ENCODE assay signal across 13 mouse cellular contexts in the genomic region with DNA sequence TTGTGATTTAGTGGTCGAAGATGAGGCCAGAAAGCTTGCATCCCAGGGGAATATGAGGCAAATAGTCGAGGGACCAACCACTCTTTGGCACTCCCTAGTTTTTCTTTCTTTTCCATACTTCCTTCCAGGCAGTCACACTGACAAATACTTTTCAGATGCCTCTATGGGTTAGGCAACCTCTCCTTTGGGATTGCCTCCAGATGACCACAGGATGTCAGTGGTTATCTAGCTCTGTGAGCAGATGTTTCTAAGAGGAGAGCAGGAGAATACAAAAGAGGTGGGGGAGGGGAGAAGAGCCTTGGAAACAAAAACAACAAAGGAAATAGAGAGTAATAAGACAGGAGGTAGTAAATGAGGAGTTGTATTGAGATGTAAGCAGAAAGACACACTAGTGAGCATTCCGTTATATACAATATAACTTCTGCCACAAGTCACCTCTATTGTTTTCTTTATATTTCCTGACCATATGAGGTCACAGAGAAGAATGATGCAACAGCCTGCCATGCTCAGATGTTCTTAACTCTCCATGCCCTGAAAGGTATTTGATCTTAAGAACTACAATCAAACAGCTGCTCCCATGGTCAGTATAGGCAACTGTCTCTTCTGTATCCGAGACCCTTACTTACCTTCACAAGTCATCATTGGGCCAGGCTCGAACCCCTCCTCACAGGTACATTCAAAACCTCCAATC.
DNase-seq lines count a peak whose midpoint lies in the region; ATAC-seq lines count a peak whose summit lies in the region.
"Had no signal": no experiment of that assay in that cellular context is flagged by ENCODE, and none has a peak within 500 bp of the region (broad histone marks: within the 10 kb centered on the region; RNA-seq: fewer than 3 reads in every experiment).

No protein-coding gene starts in this region.

- peak overlapping the region; percentile 45; the same call in 1 of the 2 replicates for H3K27ac ChIP-seq in kidney, embryonic 15.5 days
- H3K27ac ChIP-seq: liver, embryonic 13.5 days had no signal

- DNase-seq in embryo, embryonic 10.5 days (ENCODE audit: low spot score), result peak; percentile 48
- DNase-seq in embryo, embryonic 10 days (ENCODE audit: low spot score), result no peak
- no peak for DNase-seq in kidney, adult 9 months
- DNase-seq in 416B (ENCODE audit: low read depth), result peak; percentile 61
- no peak for DNase-seq in cerebellum, postnatal 36 days
- no peak for DNase-seq in gastrocnemius, postnatal 14 days
- DNase-seq: cerebellum, adult 9-10 months; layer of hippocampus, adult 9-11 months; liver, embryonic 13.5 days; spleen, adult 18-20 months had no signal

- no peak for ATAC-seq in kidney, embryonic 15.5 days (replicated peaks; ENCODE audit: low FRiP score)
- ATAC-seq in granulocyte monocyte progenitor cell, adult 5-6 weeks (replicated peaks; ENCODE audit: poor library complexity, severe bottlenecking), result peak; percentile 38; the same call in 1 of the 2 replicates

- no peaks in the 10 kb centered on the region for H3K27me3 ChIP-seq in kidney, embryonic 15.5 days
- H3K27me3 ChIP-seq: embryonic facial prominence, embryonic 12.5 days; liver, embryonic 13.5 days had no signal

- peaks cover 39% of the 10 kb centered on the region for H3K36me3 ChIP-seq in kidney, embryonic 15.5 days
- H3K36me3 ChIP-seq: liver, embryonic 13.5 days had no signal

- no peak overlapping the region for H3K4me3 ChIP-seq in kidney, embryonic 15.5 days (replicated peaks)
- H3K4me3 ChIP-seq: embryonic facial prominence, embryonic 12.5 days; liver, embryonic 13.5 days had no signal

- H3K4me1 ChIP-seq in kidney, embryonic 15.5 days, result peaks cover 7% of the 10 kb centered on the region
- H3K4me1 ChIP-seq: liver, embryonic 13.5 days had no signal

- WGBS in kidney, embryonic 15.5 days, result 62% methylated on average over 5 of the region's 5 CpGs

- no peak overlapping the region for H3K4me2 ChIP-seq in kidney, embryonic 15.5 days
- H3K4me2 ChIP-seq: embryonic facial prominence, embryonic 12.5 days; liver, embryonic 13.5 days had no signal

- no peak overlapping the region for H3K9ac ChIP-seq in kidney, embryonic 15.5 days
- H3K9ac ChIP-seq: embryonic facial prominence, embryonic 12.5 days; liver, embryonic 13.5 days had no signal

- no peaks in the 10 kb centered on the region for H3K9me3 ChIP-seq in kidney, embryonic 15.5 days (replicated peaks)
- H3K9me3 ChIP-seq: embryonic facial prominence, embryonic 12.5 days; liver, embryonic 13.5 days had no signal

- intact Hi-C loops in gastrocnemius, postnatal 14 days (cut with DNase I; ENCODE audit: low total_unique reads), result loop anchor here (10.0 kb wide), 1 partner anchor 54 kb away; no protein-coding TSS in a partner anchor

Comparison
In these comparisons a context has a peak if more than half of its experiments do, and no peak if none do; other contexts are left out.
1. DNase-seq: peak in embryo, embryonic 10.5 days (single experiment) and 416B (single experiment); none in embryo, embryonic 10 days (single experiment), kidney, adult 9 months (single experiment), cerebellum, postnatal 36 days (0 of 2) and gastrocnemius, postnatal 14 days (single experiment).